Mouse (Mus musculus) adrenal gland, postnatal 10 days (tissue): ENCODE results near the gene Als2. TPM values are rescaled to one million over a fixed set of nuclear protein-coding genes. Genes with fewer than 3 reads are reported as not detected.

Experiments used
- DNase-seq: peaks from one replicate; pipeline ENCODE4 v3.0.0; 2021; ENCODE audit warnings: mixed read lengths
- total RNA-seq, 2 experiments: library from RNA; stranded (reverse); gene quantifications; 2 replicates each; pipeline ENCODE4 v1.2.3; 2021

Als2 gene
- total RNA-seq, 2 experiments from 2014 or later: 15.6 to 16.5 TPM

- no peak for DNase-seq
Measured at GRCm38 (mm10) chr1:59212076-59212779, 24.8 kb downstream of the Als2 start.

- DNase-seq: peak; percentile 11
Measured at GRCm38 (mm10) chr1:59211651-59212050, 25.4 kb downstream of the Als2 start.

- no peak for DNase-seq
Measured at GRCm38 (mm10) chr1:59208331-59208730, 28.7 kb downstream of the Als2 start.

- no peak for DNase-seq
Measured at GRCm38 (mm10) chr1:59204489-59204888, 32.5 kb downstream of the Als2 start.

- no peak for DNase-seq
Measured at GRCm38 (mm10) chr1:59202367-59202766, 34.7 kb downstream of the Als2 start.

- DNase-seq: peak; percentile 38
Measured at GRCm38 (mm10) chr1:59201561-59201960, 35.5 kb downstream of the Als2 start.

GRCm38 (mm10) chr1:59200960-59201359 is 36.1 kb downstream of the Als2 start:
- DNase-seq: no peak

GRCm38 (mm10) chr1:59194979-59195378 is 42.1 kb downstream of the Als2 start:
- DNase-seq: no peak

GRCm38 (mm10) chr1:59187786-59188185 is 49.2 kb downstream of the Als2 start:
- no peak for DNase-seq

- no peak for DNase-seq
Measured at GRCm38 (mm10) chr1:59186317-59186716, 50.7 kb downstream of the Als2 start.

GRCm38 (mm10) chr1:59185410-59185809 is 51.6 kb downstream of the Als2 start:
- no peak for DNase-seq

- DNase-seq: no peak
Measured at GRCm38 (mm10) chr1:59183045-59183444, 54.0 kb downstream of the Als2 start.

- DNase-seq: no peak
Measured at GRCm38 (mm10) chr1:59182373-59182772, 54.7 kb downstream of the Als2 start.

- DNase-seq: no peak
Measured at GRCm38 (mm10) chr1:59180003-59180402, 57.0 kb downstream of the Als2 start.

- DNase-seq: no peak
Measured at GRCm38 (mm10) chr1:59178401-59178800, 58.6 kb downstream of the Als2 start.

- DNase-seq: no peak
Measured at GRCm38 (mm10) chr1:59174514-59175373, 62.3 kb downstream of the Als2 start.

GRCm38 (mm10) chr1:59173023-59173422 is 64.0 kb downstream of the Als2 start:
- DNase-seq: no peak

- DNase-seq: no peak
Measured at GRCm38 (mm10) chr1:59171875-59172274, 65.2 kb downstream of the Als2 start.

GRCm38 (mm10) chr1:59170290-59170689 is 66.7 kb downstream of the Als2 start:
- no peak for DNase-seq

- no peak for DNase-seq
Measured at GRCm38 (mm10) chr1:59169586-59169985, 67.4 kb downstream of the Als2 start.

- no peak for DNase-seq
Measured at GRCm38 (mm10) chr1:59168556-59168955, 68.5 kb downstream of the Als2 start.

GRCm38 (mm10) chr1:59167654-59168425 is 69.2 kb downstream of the Als2 start:
- DNase-seq: no peak
